Mouse (Mus musculus) thymus, postnatal 14 days (tissue): ENCODE data around the gene Rpap3.
A peak's percentile ranks its signal among the peaks of the same experiment; 100 is the strongest.

Experiments
- DNase-seq: peaks from one replicate; pipeline ENCODE4 v3.0.0; 2021

The Rpap3 gene

GRCm38 (mm10) chr15:97705211-97706050 is at the start of gene Rpap3:
Gene Rpap3, minus strand, starts transcription at chr15:97705825.
- peak; percentile 91 for DNase-seq

- no peak for DNase-seq
These were observed 49.7 kb upstream of the Rpap3 start for GRCm38 (mm10) chr15:97755361-97755760.

GRCm38 (mm10) chr15:97754476-97754875 is 48.9 kb upstream of the Rpap3 start:
- DNase-seq = no peak

- DNase-seq = no peak
These were observed 46.9 kb upstream of the Rpap3 start for GRCm38 (mm10) chr15:97752491-97752890.

GRCm38 (mm10) chr15:97751676-97752075 is 46.1 kb upstream of the Rpap3 start:
- DNase-seq = peak; percentile 76

GRCm38 (mm10) chr15:97750697-97751096 is 45.1 kb upstream of the Rpap3 start:
- DNase-seq = peak; percentile 80

GRCm38 (mm10) chr15:97749841-97750240 is 44.2 kb upstream of the Rpap3 start:
- peak; percentile 67 for DNase-seq

GRCm38 (mm10) chr15:97749397-97749796 is 43.8 kb upstream of the Rpap3 start:
- DNase-seq = no peak

GRCm38 (mm10) chr15:97748964-97749363 is 43.3 kb upstream of the Rpap3 start:
- peak; percentile 23 for DNase-seq

GRCm38 (mm10) chr15:97748309-97748708 is 42.7 kb upstream of the Rpap3 start:
- peak; percentile 85 for DNase-seq

- DNase-seq = no peak
These were observed 41.9 kb upstream of the Rpap3 start for GRCm38 (mm10) chr15:97747486-97747885.

- no peak for DNase-seq
These were observed 41.1 kb upstream of the Rpap3 start for GRCm38 (mm10) chr15:97746748-97747147.

- no peak for DNase-seq
These were observed 40.7 kb upstream of the Rpap3 start for GRCm38 (mm10) chr15:97746278-97746677.

GRCm38 (mm10) chr15:97745331-97745730 is 39.7 kb upstream of the Rpap3 start:
- peak; percentile 28 for DNase-seq

- peak; percentile 76 for DNase-seq
These were observed 39.3 kb upstream of the Rpap3 start for GRCm38 (mm10) chr15:97744930-97745329.

- peak; percentile 32 for DNase-seq
These were observed 38.4 kb upstream of the Rpap3 start for GRCm38 (mm10) chr15:97743961-97744525.

GRCm38 (mm10) chr15:97743210-97743609 is 37.6 kb upstream of the Rpap3 start:
- peak; percentile 38 for DNase-seq

GRCm38 (mm10) chr15:97742600-97742999 is 37.0 kb upstream of the Rpap3 start:
- peak; percentile 41 for DNase-seq

- no peak for DNase-seq
These were observed 36.4 kb upstream of the Rpap3 start for GRCm38 (mm10) chr15:97742074-97742473.

- peak; percentile 58 for DNase-seq
These were observed 36.0 kb upstream of the Rpap3 start for GRCm38 (mm10) chr15:97741662-97742061.

- DNase-seq = peak; percentile 37
These were observed 34.7 kb upstream of the Rpap3 start for GRCm38 (mm10) chr15:97740283-97740732.

GRCm38 (mm10) chr15:97738923-97739322 is 33.3 kb upstream of the Rpap3 start:
- no peak for DNase-seq

- peak; percentile 36 for DNase-seq
These were observed 26.4 kb upstream of the Rpap3 start for GRCm38 (mm10) chr15:97731988-97732387.

GRCm38 (mm10) chr15:97731111-97731510 is 25.5 kb upstream of the Rpap3 start, which contains the start of gene Endou:
Gene Endou, minus strand, starts transcription at chr15:97731339.
- peak; percentile 80 for DNase-seq
